Mouse (Mus musculus) liver, adult 2 months (tissue): ENCODE data around the gene Tmem156.

Experiments
- CTCF ChIP-seq: fragments of 200-500 bp; IDR thresholded peaks from 2 replicates; pipeline ENCODE4 v1.5.1; 2011; ENCODE audit warnings: low read depth, low read length, control low read depth
- POLR2A ChIP-seq: fragments of 200-500 bp; IDR thresholded peaks from 2 replicates; pipeline ENCODE4 v1.6.1; 2011; ENCODE audit warnings: low read length, control low read depth; ENCODE audit not compliant: insufficient read depth; ENCODE audit errors: extremely low read depth

DNA sequence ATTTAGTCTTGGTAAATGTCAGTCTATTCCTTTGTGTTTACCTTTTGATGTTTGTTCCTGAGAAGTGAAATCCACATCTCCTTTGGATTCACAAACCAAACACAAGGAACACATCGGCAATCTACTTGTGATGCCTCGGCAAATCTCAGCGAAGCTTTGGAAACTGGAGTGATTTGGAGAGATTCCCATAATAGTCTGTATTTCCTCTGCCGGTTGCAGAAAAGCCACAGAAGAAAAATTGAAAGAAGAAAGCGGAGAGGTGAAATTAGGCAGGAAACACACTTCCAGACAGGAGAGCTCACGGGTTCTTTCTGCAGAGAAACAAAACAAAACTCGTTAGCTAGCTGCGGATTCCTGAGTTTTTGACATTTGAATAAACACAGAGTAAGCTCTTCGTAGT, 12.1 kb downstream of the Tmem156 start:
- no peak for TF ChIP-seq POLR2A
- no peak for TF ChIP-seq CTCF
